Mouse (Mus musculus): ENCODE measurements around the gene Tmem135. TPM values are rescaled to one million over a fixed set of nuclear protein-coding genes. Genes with fewer than 3 reads are reported as not detected.

Gene Tmem135
- total RNA-seq, 2 experiments from 2014 or later: 64.7 to 65.6 TPM

DNA sequence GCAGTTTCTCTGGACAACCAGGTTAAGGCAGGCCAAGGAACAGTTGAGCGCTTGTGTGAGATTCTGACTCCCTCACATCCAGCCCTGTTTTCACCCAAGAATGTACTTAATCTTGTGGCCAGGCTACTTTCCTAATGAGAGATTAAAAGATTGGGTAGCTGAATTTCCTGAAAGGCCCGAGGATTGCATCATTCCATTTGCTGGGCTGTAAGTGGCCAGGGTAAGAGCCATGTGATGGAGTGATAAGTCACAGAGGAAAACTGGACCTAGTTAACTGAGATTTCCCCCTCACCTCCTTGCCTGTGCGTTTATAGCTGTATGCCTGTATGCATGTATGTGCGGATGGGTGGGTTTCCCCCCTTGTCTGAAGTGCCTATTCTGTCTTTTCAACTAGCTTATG is 12.0 kb upstream of the Tmem135 start:
- H3K27ac ChIP-seq: no peak overlapping the region
- H3K4me3 ChIP-seq: no peak overlapping the region
- no peak for TF ChIP-seq CTCF (IDR thresholded peaks at IDR 0.05)
- intact Hi-C loops (cut with DNase I): no loop called here
- no peak for DNase-seq (ENCODE audit: extremely low spot score in 1 of 2, low spot score in 2 of 2)

DNA sequence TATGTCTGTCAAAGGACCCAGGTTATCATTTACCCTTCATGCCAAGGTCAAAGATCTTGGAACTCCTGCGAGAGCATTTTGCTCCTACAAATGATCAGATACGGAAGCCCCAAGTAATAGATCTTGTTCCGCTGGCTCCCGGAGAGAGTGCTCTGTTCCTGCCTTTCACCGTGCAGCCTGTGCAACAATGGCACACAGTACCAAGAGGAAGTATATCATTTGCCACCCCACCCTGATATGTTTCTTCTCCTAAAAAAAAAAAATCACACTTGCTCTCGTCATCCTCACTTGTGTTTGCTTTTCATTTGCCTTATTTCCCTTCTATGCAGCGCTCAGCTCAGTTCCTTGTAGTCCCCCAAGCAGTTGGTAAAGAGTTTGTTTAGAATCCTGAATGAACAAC is 8.1 kb upstream of the Tmem135 start:
- no peak for TF ChIP-seq CTCF (IDR thresholded peaks at IDR 0.05)
- intact Hi-C loops (cut with DNase I): no loop called here
- Histone ChIP-seq H3K27ac (no peak overlapping the region), H3K4me3 (no peak overlapping the region)
- no peak for DNase-seq (ENCODE audit: extremely low spot score in 1 of 2, low spot score in 2 of 2)

GRCm38 (mm10) chr7:89411346-89411745 is 7.3 kb upstream of the Tmem135 start:
- no peak for DNase-seq (ENCODE audit: extremely low spot score in 1 of 2, low spot score in 2 of 2)
- Histone ChIP-seq H3K4me3 (no peak overlapping the region), H3K27ac (no peak overlapping the region)
- TF ChIP-seq CTCF (IDR thresholded peaks at IDR 0.05): no peak
- intact Hi-C loops (cut with DNase I): no loop called here

DNA sequence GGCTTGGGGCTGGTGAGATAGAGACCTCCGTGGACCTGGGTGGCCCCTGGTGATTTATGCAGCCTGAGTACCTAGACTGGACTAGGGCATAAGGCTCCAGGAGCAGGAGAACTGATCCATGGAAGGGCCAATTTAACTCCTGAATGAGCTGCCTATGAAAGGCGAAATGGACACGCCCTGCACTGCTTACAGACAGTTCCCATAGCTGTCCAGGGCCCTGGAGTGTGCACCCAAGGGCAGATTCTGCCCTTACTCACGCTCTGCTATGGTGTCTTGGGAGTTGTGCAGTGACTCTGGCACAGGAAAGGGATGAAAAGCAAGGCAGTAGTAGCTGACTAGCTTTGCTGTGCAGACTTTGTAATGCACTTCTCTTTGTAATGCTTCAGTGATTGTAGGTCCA is 6.3 kb upstream of the Tmem135 start:
- intact Hi-C loops (cut with DNase I): no loop called here
- no peak overlapping the region for H3K27ac ChIP-seq
- no peak for TF ChIP-seq CTCF (IDR thresholded peaks at IDR 0.05)
- no peak overlapping the region for H3K4me3 ChIP-seq
- DNase-seq (ENCODE audit: extremely low spot score in 1 of 2, low spot score in 2 of 2): no peak

GRCm38 (mm10) chr7:89407006-89407940 is 3.3 kb upstream of the Tmem135 start:
- Histone ChIP-seq H3K4me3 (no peak overlapping the region), H3K27ac (no peak overlapping the region)
- intact Hi-C loops (cut with DNase I): no loop called here
- TF ChIP-seq CTCF (IDR thresholded peaks at IDR 0.05): no peak
- no peak for DNase-seq (ENCODE audit: extremely low spot score in 1 of 2, low spot score in 2 of 2)

DNA sequence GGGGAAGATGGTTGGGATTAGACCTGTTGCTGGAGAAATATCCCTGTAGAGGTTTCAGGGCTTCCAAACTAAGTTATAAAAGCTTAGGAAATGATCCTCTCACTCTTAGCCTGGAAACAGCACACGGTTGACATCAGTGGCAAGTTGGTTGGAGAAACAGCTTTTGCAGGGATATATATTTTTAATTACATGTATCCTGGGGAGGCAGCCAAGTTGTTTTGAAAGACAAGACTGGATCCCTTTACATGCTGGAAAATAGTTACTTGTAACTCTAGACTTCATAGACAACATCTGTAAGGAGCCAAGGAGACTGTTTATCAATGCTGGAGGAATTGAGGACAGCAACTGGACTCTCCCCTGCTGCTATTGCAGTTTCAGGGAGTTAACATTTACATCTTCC is 2.0 kb upstream of the Tmem135 start:
- intact Hi-C loops (cut with DNase I): no loop called here
- peak overlapping the region; percentile 91; the same call in 1 of the 2 replicates for H3K4me3 ChIP-seq
- H3K27ac ChIP-seq: no peak overlapping the region
- TF ChIP-seq CTCF (IDR thresholded peaks at IDR 0.05): no peak
- DNase-seq (ENCODE audit: extremely low spot score in 1 of 2, low spot score in 2 of 2): no peak

DNA sequence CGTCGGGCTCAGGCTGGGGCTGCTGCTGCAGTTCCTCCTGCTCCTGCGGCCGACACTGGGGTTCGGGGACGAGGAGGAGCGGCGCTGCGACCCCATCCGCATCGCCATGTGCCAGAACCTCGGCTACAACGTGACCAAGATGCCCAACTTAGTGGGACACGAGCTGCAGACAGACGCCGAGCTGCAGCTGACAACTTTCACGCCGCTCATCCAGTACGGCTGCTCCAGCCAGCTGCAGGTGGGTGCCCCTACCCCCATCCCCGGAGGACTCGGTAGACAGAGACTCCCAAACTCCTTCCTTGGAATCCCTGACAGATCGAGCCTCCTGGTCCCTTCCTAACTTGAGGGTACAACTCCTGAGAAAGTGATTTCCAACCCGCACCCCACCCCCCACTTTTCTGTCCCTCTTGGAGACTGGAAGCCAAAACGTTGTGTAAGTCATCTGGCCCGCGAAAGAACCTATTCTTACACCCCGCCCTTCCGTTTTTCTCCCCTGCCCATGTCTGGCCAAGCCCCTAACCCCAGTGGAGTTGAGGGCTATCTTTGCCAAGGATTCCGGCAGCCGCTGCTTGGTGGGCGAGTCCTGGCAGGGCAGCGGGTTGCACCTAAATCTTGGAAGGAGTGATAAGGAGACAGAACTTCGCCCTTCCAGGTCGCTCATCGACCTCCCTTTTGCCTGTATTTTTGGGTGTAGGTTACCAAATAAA is 865 bp upstream of the Tmem135 start:
- peak overlapping the region; percentile 86 for H3K27ac ChIP-seq
- DNase-seq (ENCODE audit: extremely low spot score in 1 of 2, low spot score in 2 of 2): no peak
- H3K4me3 ChIP-seq: peak overlapping the region; percentile 91
- no peak for TF ChIP-seq CTCF (IDR thresholded peaks at IDR 0.05)
- intact Hi-C loops (cut with DNase I): loop anchor here (1.0 kb wide), 1 partner anchor 67 kb away; no protein-coding TSS in a partner anchor

GRCm38 (mm10) chr7:89403053-89403972 is 709 bp downstream of the Tmem135 start:
- peak overlapping the region; percentile 93 for H3K27ac ChIP-seq
- H3K4me3 ChIP-seq: peak overlapping the region; percentile 91
- intact Hi-C loops (cut with DNase I): no loop called here
- DNase-seq (ENCODE audit: extremely low spot score in 1 of 2, low spot score in 2 of 2): peak; percentile 53 to 58
- no peak for TF ChIP-seq CTCF (IDR thresholded peaks at IDR 0.05)

DNA sequence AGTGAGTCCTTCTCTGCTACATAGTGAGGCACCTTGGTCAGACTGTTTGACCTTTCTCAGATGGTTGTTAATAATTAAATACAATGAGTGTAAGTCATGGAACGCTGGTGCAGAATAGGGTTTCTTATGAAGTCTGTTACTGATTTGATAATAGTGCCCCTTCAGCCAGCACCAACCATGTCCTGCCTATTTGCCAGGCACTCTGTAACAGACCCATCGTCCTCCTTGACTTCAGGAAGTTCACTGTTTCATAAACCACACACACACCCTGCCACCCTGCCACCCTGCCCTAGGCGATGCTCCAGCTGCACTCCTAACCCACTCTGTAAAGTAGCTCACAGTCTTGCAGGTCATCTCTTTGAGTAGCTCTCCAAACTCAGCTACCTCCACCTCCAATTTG is 2.1 kb downstream of the Tmem135 start:
- no peak overlapping the region for H3K4me3 ChIP-seq
- DNase-seq (ENCODE audit: extremely low spot score in 1 of 2, low spot score in 2 of 2): no peak
- no peak overlapping the region for H3K27ac ChIP-seq
- TF ChIP-seq CTCF (IDR thresholded peaks at IDR 0.05): no peak
- intact Hi-C loops (cut with DNase I): no loop called here

GRCm38 (mm10) chr7:89401136-89401858 is 2.7 kb downstream of the Tmem135 start:
- DNase-seq (ENCODE audit: extremely low spot score in 1 of 2, low spot score in 2 of 2): no peak
- TF ChIP-seq CTCF (IDR thresholded peaks at IDR 0.05): no peak
- H3K4me3 ChIP-seq: no peak overlapping the region
- intact Hi-C loops (cut with DNase I): no loop called here
- H3K27ac ChIP-seq: no peak overlapping the region

DNA sequence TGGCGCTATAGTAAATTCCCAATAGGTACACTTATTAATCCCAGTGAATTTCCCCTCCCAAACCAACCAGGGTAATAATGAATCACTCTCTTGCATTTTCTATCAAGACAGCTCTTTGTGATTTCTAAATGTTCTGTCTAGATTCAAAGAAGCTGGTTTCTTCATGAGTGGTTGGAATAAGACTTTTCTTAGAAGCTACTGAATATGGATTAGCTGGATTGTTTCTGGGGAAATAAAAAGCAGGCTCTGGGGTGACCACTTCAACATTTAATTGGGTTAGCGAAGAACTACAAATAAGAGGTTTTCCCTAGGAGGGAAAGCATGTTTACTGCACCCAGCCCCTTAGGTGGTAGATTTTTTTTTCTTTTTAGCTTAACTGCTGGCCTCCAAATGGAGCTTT is 3.3 kb downstream of the Tmem135 start:
- no peak for TF ChIP-seq CTCF (IDR thresholded peaks at IDR 0.05)
- H3K27ac ChIP-seq: no peak overlapping the region
- DNase-seq (ENCODE audit: extremely low spot score in 1 of 2, low spot score in 2 of 2): no peak
- intact Hi-C loops (cut with DNase I): no loop called here
- no peak overlapping the region for H3K4me3 ChIP-seq
